Mouse (Mus musculus): ENCODE results near the gene Usp16. TPM values are rescaled to one million over a fixed set of nuclear protein-coding genes. Genes with fewer than 3 reads are reported as not detected.

Usp16 gene
- 10 to 100 TPM; 48.1 to 52.6 TPM for total RNA-seq (2021)

DNA sequence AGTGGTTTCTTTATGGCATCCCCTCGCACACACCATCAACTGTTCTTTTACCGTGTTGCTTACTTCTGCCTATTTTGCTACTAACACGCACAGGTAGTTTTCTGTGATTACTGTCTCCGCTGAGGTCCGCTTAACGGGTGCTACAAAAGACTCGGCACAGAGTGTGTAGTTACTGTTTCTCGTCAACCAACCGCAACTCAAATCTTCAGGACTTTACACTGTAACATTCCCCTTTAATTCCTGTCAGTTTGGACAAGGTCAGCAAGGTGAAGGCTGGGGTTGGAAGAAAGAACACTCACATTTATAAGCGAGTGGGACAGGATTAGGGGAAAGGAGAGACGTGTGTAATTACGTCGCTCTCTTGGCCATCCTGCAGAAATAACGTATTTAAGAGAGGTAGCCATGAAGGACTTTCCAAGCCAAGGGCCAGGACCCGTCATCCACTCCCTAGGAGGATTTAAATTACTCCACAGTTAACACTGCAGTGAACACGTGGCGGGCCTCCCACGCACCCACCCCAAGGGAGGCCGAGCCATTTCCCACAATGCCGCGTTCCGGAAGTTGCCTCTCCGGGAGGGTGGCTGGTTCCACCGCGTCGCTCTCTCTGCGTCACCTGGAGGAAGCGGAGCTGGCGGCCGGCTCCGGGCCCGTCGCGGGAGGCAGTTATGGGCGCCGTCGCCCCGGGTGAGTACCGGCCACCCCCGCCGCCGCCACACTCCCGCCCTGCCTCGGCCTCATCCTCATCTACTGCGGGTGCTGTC lies at the start of gene Usp16:
TSS of gene Usp16 (plus strand) at position 285 of the 761 bp plus-strand sequence.
- DNase-seq: peak; percentile 95 to 97
- intact Hi-C loops (cut with DNase I): no loop called here

DNA sequence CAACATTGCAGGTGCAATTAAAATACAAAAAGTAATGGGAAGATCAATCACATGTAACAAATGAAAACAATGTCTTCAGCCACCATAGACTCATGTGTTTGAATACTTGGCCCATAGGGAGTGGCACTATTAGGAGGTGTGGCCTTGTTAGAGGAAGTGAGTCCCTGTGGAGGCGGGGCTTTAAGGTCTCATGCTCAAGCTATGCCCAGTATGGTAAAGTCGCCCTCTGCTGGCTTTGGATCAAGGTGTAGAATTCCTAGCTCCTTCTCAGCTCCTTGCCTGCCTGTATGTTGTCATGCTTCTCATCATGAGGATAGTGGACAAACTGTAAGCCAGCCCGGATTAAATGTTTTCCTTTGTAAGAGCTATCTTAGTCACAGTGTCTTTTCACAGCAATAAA lies 49.5 kb upstream of the Usp16 start:
- peak; percentile 4 to 12 for DNase-seq
- intact Hi-C loops (cut with DNase I): no loop called here

DNA sequence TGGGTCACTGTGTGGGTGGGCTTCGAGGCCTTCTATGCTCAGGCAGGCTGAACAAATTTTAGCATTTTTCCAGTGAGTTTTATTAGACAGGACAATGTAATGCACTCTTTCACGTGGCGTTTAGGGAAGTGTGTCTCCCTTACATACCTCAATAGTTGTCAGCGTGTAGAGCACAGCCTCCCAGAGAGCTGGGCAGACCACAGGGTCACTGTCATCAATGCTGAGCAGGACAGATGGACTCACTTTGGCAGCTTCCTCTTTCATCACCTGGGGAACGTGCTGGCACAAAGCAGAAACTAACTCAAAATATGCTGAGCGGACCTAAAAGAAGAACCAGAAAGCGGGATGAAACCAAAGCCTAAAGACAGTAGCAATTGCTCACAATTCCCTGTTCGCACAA lies 33.8 kb upstream of the Usp16 start:
- DNase-seq: no peak
- intact Hi-C loops (cut with DNase I): no loop called here

DNA sequence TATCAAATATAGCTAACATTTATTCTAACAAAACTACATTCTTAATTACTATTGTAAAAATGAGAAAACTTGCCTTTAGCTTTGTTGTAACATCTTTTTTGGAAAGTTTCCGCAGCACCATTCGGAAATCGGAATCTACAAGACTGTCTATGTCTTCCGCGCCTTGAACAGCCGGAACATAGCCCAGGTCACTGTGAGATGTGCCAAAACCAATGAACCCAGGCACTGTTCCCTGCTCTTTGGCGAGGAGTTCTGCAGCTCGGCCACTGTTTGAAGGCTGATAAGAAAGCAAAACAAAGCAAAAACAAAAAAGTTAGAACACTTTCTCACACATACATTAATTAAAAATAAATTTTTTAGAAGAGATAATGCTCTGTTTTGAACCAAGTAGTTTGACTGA lies 27.0 kb upstream of the Usp16 start:
- intact Hi-C loops (cut with DNase I): no loop called here
- DNase-seq: no peak

DNA sequence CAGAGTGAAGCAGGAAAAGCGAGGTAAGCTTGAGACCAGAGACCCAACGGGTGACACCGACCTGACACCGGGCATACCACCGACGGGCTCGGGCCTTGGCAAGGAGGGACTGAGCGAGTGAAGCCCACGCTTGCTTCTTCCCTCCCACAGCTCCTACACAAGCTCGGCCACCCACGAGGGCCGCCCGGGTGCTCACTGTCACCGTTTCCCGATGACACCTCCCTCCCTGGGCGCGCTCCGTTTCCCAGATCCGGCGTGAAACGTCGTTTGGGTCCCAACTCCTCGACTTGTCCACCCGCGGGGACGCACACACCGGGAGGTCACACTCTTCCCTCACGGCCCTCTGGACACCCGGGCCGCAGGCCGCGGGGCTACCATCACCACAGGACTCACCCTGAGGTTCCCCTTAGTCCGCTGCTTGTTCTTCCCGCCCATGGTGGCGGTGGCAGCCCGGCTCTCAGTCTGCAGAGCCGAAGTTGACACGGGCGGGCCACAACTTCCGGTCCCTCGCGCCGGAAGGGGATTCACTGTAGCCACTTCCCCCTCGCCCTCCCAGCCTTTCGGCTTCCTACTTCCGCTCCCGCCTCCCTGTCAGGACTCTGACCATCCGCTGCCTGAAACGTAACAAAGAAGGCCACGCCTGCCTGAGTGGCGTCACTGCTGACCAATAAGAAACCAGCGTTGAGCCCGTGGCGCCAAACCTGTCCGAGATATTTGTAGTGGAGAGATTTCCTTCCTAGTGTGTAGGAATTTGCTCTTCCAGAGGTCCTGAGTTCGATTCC lies 22.3 kb upstream of the Usp16 start, which contains the start of gene Ltn1:
TSS of gene Ltn1 (minus strand) at position 580 of the 782 bp plus-strand sequence.
- intact Hi-C loops (cut with DNase I): no loop called here
- peak; percentile 99 to 100 for DNase-seq

DNA sequence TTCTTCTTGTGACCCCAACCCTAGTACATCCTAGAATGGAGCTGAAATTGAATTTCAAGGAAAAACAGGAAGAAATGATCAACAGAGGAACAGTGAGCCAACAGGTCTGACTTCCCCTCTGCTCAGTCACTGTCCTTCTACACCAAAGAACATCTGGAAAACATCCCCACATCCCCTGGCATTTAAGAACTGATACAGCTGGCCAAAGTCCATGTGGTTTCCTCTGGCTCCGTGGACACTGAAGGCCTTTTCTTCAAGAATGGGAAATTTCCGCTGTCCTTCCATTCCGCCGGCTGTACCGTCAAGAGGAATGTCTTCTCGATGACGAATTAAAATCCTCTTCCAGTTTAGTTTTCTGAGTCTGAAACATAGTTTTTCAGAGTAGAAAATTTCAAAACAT lies 20.2 kb upstream of the Usp16 start:
- DNase-seq: no peak
- intact Hi-C loops (cut with DNase I): no loop called here

DNA sequence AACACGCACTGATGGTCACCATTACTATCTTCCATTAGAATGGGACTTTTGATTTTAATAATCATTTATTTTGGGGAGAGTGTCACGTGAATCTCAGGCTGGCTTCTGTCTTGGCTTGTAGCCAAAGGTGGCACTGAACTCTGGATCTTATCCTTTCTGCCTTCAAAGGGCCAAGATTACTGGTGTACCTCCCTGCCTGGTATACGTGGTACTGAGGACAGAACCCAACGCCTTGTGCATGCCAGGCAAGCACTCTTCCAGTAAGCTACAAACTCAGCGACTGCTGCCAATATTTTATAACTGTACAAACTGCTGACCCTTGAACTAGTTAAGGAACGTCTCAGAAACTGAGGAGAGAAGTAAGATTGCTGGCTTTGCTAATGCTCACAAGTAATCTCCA lies 19.6 kb upstream of the Usp16 start:
- DNase-seq: no peak
- intact Hi-C loops (cut with DNase I): no loop called here

DNA sequence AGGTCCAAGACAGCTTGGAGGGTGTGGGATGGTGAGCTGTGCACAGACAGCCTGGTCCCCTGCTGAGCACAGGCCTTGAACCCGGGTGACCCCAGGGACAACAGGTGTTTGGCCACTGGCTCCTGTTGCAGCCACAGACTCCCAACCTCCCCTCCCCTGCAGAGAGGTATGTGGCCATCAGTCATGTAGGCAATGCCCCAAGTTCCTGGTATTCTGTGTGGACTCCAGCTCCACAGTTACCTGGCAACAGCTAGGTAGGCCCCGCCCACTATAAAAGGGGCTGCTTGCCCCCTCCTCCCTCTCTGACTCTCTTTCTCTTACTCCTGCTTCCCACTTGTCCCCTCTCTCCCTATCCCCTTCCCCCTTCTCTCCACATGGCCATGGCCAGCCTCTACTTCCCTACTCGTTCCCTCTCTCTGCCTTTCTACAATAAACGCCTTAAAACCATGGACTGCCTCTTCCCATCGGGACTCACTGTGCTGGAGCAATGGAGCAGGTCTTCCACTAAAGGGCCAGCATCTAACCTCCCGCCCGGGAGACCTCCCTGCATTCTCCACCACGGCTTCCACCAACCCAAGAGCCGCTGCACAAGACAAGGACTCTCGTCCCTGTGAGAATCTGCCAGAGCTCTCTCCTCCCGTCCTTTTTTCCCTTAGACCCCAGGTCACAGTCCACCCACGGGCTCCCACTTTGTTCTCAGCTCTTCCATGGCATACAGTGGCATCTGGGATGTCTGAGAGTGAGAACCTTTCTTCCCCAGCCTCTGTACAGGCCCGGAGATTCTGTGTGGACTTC lies 18.9 kb upstream of the Usp16 start:
- DNase-seq: no peak
- intact Hi-C loops (cut with DNase I): no loop called here

DNA sequence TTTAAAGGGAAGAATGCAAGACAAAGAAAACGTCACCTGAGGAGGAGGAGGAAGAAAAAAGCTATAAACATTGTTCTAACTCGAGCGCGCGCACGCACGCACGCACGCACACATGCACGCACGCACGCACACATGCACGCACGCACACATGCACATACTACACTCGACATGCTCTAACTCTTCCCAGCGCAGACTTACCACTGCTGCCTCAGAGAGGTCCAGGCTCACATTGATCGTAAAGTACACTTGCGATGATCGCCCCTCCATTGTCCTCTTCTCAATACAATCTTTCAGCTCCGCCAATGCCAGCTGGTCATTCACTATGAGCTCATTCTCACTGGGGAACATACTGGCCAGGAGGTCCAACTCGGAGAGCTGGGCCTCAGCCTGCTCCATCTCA lies 17.4 kb upstream of the Usp16 start:
- no peak for DNase-seq
- intact Hi-C loops (cut with DNase I): no loop called here

DNA sequence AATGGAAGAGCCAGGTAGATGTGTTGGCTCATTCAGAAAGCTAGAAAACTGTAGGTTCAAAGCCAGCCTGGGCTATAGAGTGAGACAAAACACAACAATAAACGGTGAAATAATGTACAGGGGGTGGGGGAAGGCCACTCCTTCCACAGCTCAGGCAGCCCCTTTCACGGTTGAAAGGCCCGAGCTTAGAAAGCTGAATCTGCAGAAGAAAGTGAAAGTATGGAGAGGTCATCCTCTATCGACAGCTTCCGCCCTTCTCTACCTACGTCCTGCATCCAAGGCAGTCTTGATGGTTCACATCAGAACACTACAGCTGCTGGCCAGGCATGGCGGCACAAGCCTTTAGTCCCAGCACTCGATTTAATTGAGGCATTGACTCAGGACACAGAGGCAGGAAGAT lies 15.8 kb upstream of the Usp16 start:
- no peak for DNase-seq
- intact Hi-C loops (cut with DNase I): no loop called here

DNA sequence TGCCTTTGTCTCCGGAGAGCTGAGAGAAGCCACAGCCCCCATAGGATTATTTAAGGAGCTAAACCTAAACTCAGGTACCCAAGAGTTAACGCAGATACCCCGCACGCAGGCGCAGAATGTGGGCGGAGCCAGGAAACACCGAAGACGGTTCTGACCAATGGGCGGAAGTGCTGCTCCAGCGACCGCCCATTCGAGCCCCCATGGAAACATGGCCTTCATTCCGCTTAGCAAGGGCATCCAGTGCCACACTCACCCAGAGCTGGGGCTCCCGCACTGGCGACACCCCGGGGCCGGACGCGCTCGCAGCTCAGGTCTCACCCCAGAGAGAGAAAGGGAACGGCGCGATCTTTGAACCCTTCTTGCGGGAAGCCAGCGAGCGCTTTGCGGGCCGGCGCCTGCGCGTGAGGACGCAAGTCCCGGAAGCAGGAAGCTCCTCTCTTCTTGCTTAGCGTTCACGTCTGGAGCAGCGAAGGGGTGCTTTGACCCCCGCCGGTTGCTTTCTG lies 14.3 kb upstream of the Usp16 start, which contains the start of gene Rwdd2b:
TSS of gene Rwdd2b (minus strand) at position 390 of the 503 bp plus-strand sequence.
- peak; percentile 95 to 97 for DNase-seq
- intact Hi-C loops (cut with DNase I): no loop called here

DNA sequence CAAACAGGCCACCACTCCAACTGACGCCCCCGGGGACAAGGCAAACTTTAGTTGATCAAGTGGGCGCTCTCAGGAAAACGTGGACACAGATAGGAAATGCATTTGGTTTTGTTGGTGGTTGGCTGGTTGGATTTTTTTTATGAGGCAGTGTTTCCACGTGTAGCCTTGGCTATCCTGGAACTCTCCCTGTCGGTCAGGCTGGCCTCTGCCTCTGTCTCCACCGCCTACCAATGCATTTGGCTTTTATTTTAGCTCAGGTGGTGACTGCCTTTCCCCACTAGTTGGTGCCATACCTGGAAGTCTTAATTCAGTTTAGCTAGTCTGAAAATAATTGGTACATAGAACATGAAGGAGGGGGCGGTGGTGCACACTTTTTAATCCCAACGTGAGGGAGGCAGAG lies 13.4 kb upstream of the Usp16 start:
- peak in 1 of 2 experiments; percentile 12 for DNase-seq
- intact Hi-C loops (cut with DNase I): no loop called here

DNA sequence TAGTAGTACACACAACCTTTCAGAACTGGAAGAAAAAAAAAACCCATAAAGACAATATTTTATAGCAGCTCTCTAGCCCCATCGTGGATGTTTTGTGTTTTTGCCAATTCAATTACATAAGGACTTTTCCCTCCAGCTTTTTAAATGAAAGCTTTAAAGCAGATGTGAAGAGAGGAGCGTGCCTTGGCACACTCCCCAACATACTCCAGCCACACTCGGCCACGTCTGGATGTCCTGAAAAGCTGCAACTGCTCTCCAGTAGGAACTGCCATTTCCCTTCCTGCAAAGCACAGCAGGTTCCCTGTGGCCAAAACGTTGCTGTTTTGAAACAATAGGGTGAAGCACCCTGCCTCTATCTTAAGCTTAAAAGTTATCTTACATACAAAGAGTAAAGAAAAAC lies 12.2 kb upstream of the Usp16 start:
- intact Hi-C loops (cut with DNase I): no loop called here
- peak in 1 of 2 experiments; percentile 13 for DNase-seq

DNA sequence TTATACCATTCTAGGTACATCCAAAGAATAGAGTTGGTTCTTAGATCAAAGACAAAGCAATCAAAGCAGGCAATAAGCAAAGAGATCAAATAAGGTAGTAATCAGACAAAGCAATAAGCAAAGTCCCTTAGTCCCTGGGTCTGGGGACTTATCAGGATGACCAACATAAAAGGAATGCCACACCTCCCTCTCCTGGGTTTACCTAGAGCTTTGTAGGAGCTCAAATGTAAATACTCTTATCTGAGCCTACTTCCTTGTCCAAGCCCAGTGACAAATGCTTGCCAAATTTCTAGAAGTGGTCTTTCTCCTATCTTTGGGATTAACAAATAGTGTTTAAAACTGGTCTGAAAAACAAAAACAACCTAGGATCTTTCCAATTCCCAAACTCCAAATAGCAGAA lies 11.3 kb upstream of the Usp16 start:
- intact Hi-C loops (cut with DNase I): no loop called here
- DNase-seq: no peak

DNA sequence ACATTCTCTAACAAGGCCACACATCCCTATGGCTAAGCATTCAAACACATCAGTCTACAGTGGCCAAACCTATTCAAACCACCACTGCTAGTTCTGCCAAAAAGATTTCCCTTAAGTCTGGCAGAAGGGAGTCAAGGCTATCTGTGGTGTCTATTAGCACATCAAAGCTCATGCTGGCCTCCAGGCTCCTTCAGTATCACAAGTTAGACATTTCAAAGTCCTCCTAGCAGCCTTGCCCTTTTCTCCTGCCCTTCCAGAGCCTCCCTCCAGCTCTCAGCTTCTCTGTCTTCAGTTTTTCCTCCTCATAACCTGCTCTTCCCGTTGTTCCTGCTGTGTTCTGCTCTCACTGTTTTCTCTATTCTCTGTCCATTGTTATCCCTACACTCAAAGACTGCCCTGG lies 10.4 kb upstream of the Usp16 start:
- intact Hi-C loops (cut with DNase I): no loop called here

DNA sequence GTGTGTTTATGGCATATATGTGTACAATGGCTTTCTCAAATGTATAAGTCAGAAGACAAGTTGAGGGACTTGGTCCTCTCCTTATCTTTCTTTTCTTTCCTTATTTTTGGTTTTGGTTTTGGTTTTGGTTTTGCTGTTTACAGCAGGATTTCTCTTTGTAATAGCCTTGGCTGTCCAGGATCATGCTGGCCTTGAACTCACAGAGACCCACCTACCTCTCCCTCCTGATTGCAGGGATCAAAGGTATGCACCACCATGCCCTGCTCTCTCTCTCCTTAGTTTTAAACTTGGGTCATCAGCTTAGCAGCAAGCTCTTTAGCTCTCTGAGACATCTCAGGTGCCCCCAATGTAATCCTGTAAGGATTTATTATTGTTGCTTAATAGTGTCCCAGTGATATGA lies 9.4 kb upstream of the Usp16 start:
- intact Hi-C loops (cut with DNase I): no loop called here
- no peak for DNase-seq

More for the DNA sequence above, 10.4 kb upstream of the Usp16 start:
- DNase-seq: no peak

DNA sequence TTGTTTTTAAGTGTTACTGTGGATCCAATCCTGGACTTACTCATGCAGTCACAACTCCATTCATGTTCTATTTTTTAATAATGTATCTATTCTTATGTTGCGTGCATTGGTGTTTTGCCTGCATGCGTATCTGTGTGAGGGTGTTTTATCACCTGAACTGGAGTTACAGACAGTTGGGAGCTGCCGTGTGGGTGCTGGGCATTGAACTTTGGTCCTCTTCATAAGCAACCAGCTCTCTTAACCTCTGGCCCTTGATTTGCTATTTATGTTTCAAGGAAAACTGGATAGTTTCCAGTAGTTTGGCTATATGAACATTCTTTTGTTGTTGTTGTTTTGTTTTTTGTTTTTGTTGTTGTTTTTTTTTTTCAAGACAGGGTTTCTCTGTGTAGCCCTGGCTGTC lies 9.0 kb upstream of the Usp16 start:
- no peak for DNase-seq
- intact Hi-C loops (cut with DNase I): no loop called here

DNA sequence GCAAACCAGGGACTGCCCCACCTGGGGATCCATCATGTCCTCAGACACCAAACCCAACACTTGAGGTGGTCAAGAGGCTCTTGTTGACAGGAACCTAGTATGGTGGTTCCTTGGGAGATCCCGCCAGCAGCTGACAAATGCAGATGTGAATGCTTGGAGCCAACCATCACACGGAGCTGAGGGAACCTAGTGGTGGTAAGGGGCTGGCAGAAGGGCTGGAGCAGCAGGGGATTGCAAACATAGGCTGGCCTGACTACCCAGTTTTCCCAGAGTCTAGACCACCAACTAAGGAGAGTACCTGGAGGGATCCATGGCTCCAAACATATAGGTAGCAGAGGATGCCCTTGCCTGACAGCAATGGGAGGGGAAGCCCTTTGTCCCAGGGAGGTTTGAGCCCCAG lies 1.3 kb upstream of the Usp16 start:
- DNase-seq: no peak
- intact Hi-C loops (cut with DNase I): no loop called here

DNA sequence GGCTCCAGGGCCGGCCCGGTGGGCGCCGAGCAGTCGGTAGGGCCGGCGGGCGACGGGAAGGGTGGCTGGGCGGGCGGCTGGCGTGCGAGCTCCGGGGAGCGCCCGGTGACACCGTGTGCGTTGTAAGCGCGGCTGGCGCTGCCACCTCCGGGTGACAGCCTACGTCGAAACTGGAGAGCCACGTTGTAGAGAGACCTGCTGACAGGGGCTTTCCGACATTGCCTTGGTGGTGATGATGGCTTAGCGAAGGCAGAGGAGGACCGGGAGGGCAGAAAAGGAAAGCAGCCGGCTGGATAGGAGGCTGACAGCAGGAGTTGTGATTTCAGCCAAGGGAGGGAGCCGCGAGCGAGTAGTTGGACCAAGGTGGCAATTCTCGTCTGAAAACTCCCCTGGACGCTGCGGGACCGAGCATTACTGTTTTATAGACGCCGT lies 693 bp downstream of the Usp16 start:
- DNase-seq: no peak
- intact Hi-C loops (cut with DNase I): no loop called here

DNA sequence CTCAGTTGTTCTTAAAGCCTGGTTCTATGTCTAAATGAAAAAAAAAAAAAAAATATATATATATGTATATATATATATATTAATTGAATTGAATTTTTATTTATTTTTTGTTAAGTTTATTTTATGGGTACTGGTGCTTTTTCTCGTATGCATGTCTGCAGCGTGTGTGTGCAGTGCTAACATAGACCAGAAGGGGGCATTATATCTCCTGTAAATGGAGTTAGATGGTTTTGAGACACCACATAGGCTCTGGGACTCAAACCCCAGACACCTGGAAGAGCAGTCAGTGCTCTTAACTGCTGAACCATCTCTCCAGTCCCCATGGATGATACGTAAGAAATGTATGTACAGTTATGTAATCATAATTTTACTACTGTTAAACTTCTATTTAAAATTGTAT lies 4.2 kb downstream of the Usp16 start:
- intact Hi-C loops (cut with DNase I): no loop called here
- DNase-seq: no peak

DNA sequence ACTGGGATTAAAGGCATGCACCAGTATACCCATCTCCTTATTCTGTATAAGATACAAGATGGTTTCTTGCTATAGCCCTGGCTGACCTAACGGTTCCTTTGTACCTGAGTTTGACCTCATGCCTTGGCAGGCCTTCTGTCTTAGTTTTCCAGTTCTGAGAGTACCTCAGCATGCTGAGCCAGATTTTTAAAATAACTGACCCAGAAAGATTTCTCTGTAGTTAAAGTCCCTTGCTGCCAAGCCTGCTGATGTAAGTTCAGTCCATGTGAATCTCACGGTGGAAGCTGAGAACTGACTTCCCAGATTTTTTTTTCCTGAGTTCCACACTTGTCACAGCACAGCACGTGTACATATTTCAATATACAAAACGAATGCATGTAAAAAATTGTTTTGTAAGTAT lies 16.1 kb downstream of the Usp16 start:
- intact Hi-C loops (cut with DNase I): no loop called here
- no peak for DNase-seq
